Mouse (Mus musculus): ENCODE measurements around the gene Pid1.

- TF ChIP-seq EP300 (IDR thresholded peaks at IDR 0.05; ENCODE audit: low read depth) = no peak
- no peak for TF ChIP-seq CTCF (IDR thresholded peaks at IDR 0.05; ENCODE audit: low read depth)
Measured at GRCm38 (mm10) chr1:84395928-84396327, 31.9 kb upstream of the Pid1 start.
